ENCODE assay signal across 12 mouse cellular contexts in genomic region chr19:10497512-10498160, GRCm38 (mm10). TPM values are rescaled to one million over a fixed set of nuclear protein-coding genes. Genes with fewer than 3 reads are reported as not detected.
DNase-seq lines count a peak whose midpoint lies in the region; ATAC-seq and TF ChIP-seq lines count a peak whose summit lies in the region.
"Had no signal": no experiment of that assay in that cellular context is flagged by ENCODE, and none has a peak within 500 bp of the region (broad histone marks: within the 10 kb centered on the region; RNA-seq: fewer than 3 reads in every experiment).

No protein-coding gene starts in this region.

- H3K4me3 ChIP-seq in hindbrain, embryonic 15.5 days = no peak overlapping the region
- no peak overlapping the region for H3K4me3 ChIP-seq in hindbrain, embryonic 12.5 days
- no peak overlapping the region for H3K4me3 ChIP-seq in neural tube, embryonic 11.5 days (ENCODE audit: low read depth, low read length)
- no peak overlapping the region for H3K4me3 ChIP-seq in neural tube, embryonic 15.5 days (replicated peaks)
- H3K4me3 ChIP-seq in myocyte = no peak overlapping the region
- H3K4me3 ChIP-seq: embryonic facial prominence, embryonic 12.5 days had no signal

- H3K4me2 ChIP-seq in hindbrain, embryonic 15.5 days = no peak overlapping the region
- H3K4me2 ChIP-seq in hindbrain, embryonic 12.5 days (replicated peaks) = no peak overlapping the region
- H3K4me2 ChIP-seq in neural tube, embryonic 11.5 days (ENCODE audit: low read depth) = no peak overlapping the region
- no peak overlapping the region for H3K4me2 ChIP-seq in neural tube, embryonic 15.5 days
- H3K4me2 ChIP-seq in myocyte (ENCODE audit: low read depth) = peak overlapping the region; percentile 82
- H3K4me2 ChIP-seq: embryonic facial prominence, embryonic 12.5 days had no signal

- H3K27ac ChIP-seq in hindbrain, embryonic 15.5 days (replicated peaks) = 0 out of 2 replicates have a peak overlapping the region, but pooled peaks have one; percentile 32
- H3K27ac ChIP-seq in hindbrain, embryonic 12.5 days = no peak overlapping the region
- 0 out of 2 replicates have a peak overlapping the region, but pooled peaks have one; percentile 34 for H3K27ac ChIP-seq in neural tube, embryonic 11.5 days (ENCODE audit: low read depth, low read length)
- H3K27ac ChIP-seq in neural tube, embryonic 15.5 days (replicated peaks) = no peak overlapping the region
- H3K27ac ChIP-seq: embryonic facial prominence, embryonic 12.5 days had no signal

- no peaks in the 10 kb centered on the region for H3K27me3 ChIP-seq in hindbrain, embryonic 15.5 days
- no peaks in the 10 kb centered on the region for H3K27me3 ChIP-seq in hindbrain, embryonic 12.5 days
- H3K27me3 ChIP-seq in neural tube, embryonic 11.5 days (ENCODE audit: control insufficient read depth, insufficient read depth, low read length) = no peaks in the 10 kb centered on the region
- no peaks in the 10 kb centered on the region for H3K27me3 ChIP-seq in neural tube, embryonic 15.5 days (replicated peaks)
- no peaks in the 10 kb centered on the region for H3K27me3 ChIP-seq in myocyte (ENCODE audit: control insufficient read depth, insufficient read depth, insufficient read length)
- H3K27me3 ChIP-seq: embryonic facial prominence, embryonic 12.5 days had no signal

- H3ac ChIP-seq in myocyte (ENCODE audit: control insufficient read depth, insufficient read length) = no peak overlapping the region

- H3K9ac ChIP-seq in hindbrain, embryonic 15.5 days = no peak overlapping the region
- H3K9ac ChIP-seq in hindbrain, embryonic 12.5 days = no peak overlapping the region
- no peak overlapping the region for H3K9ac ChIP-seq in neural tube, embryonic 11.5 days (ENCODE audit: low read length)
- no peak overlapping the region for H3K9ac ChIP-seq in neural tube, embryonic 15.5 days (replicated peaks)
- H3K9ac ChIP-seq: embryonic facial prominence, embryonic 12.5 days had no signal

- no peak for ATAC-seq in hindbrain, embryonic 15.5 days (ENCODE audit: low FRiP score, low read depth)
- no peak for ATAC-seq in hindbrain, embryonic 12.5 days (ENCODE audit: low FRiP score)
- no peak for ATAC-seq in neural tube, embryonic 11.5 days (ENCODE audit: insufficient read depth, low FRiP score, low TSS enrichment)
- ATAC-seq in neural tube, embryonic 15.5 days (ENCODE audit: low FRiP score) = no peak

- H3K4me1 ChIP-seq in hindbrain, embryonic 15.5 days (replicated peaks) = peaks cover 2% of the 10 kb centered on the region; the same call in 1 of the 2 replicates
- 0 out of 2 replicates have a peak, but pooled peaks cover 2% of the 10 kb centered on the region for H3K4me1 ChIP-seq in hindbrain, embryonic 12.5 days
- peaks cover under 1% of the 10 kb centered on the region; the same call in 1 of the 2 replicates for H3K4me1 ChIP-seq in neural tube, embryonic 11.5 days (ENCODE audit: control insufficient read depth, insufficient read depth, low read length)
- H3K4me1 ChIP-seq in neural tube, embryonic 15.5 days = peaks cover 20% of the 10 kb centered on the region
- H3K4me1 ChIP-seq: embryonic facial prominence, embryonic 12.5 days had no signal

- no peak for DNase-seq in neural tube, embryonic 11.5 days (ENCODE audit: low spot score)
- peak; percentile 34 for DNase-seq in c-Kit-positive CD71-negative TER-119-negative erythroid progenitor cells, embryonic 14.5 days (ENCODE audit: low read depth)
- DNase-seq in urinary bladder, postnatal 36 days (ENCODE audit: low spot score in 2 of 2) = no peak
- DNase-seq in urinary bladder, postnatal 14 days (ENCODE audit: low spot score) = no peak
- DNase-seq: cerebellum, adult 9-10 months; left cerebral cortex, postnatal 4 days; lung, adult 18-20 months had no signal

- H3K36me3 ChIP-seq in hindbrain, embryonic 15.5 days = peaks cover 16% of the 10 kb centered on the region; the same call in 1 of the 2 replicates
- peaks cover 28% of the 10 kb centered on the region for H3K36me3 ChIP-seq in hindbrain, embryonic 12.5 days
- peaks cover 4% of the 10 kb centered on the region; the same call in 1 of the 2 replicates for H3K36me3 ChIP-seq in neural tube, embryonic 11.5 days (ENCODE audit: control insufficient read depth, insufficient read depth, low read length)
- H3K36me3 ChIP-seq in neural tube, embryonic 15.5 days = peaks cover 30% of the 10 kb centered on the region
- peaks cover 18% of the 10 kb centered on the region for H3K36me3 ChIP-seq in myocyte (ENCODE audit: control insufficient read depth, insufficient read depth)

- WGBS in hindbrain, embryonic 15.5 days = 55% methylated on average over 8 of the region's 8 CpGs
- WGBS in hindbrain, embryonic 12.5 days = 61% methylated on average over 8 of the region's 8 CpGs
- WGBS in neural tube, embryonic 11.5 days = 60% methylated on average over 8 of the region's 8 CpGs
- 53% methylated on average over 8 of the region's 8 CpGs for WGBS in neural tube, embryonic 15.5 days

- no peaks in the 10 kb centered on the region for H3K9me3 ChIP-seq in hindbrain, embryonic 15.5 days
- H3K9me3 ChIP-seq in hindbrain, embryonic 12.5 days (replicated peaks) = no peaks in the 10 kb centered on the region
- H3K9me3 ChIP-seq in neural tube, embryonic 11.5 days (ENCODE audit: control insufficient read depth, low read length) = no peaks in the 10 kb centered on the region
- no peaks in the 10 kb centered on the region for H3K9me3 ChIP-seq in neural tube, embryonic 15.5 days (replicated peaks)
- H3K9me3 ChIP-seq: embryonic facial prominence, embryonic 12.5 days had no signal

- no peak for TF ChIP-seq POLR2A in myocyte (IDR thresholded peaks at IDR 0.05; ENCODE audit: insufficient read length, low read depth)

- no peaks in the 10 kb centered on the region for H3K79me2 ChIP-seq in myocyte (ENCODE audit: control insufficient read depth, insufficient read depth)

TF ChIP-seq in myocyte, 11 proteins besides CTCF, POLR2A, EP300 and RAD21:
- no peak for TF ChIP-seq REST (IDR thresholded peaks at IDR 0.05; ENCODE audit: insufficient read depth, insufficient read length)
- no peak for TF ChIP-seq POLR2AphosphoS2 (IDR thresholded peaks at IDR 0.05; ENCODE audit: insufficient read length, low read depth)
- no peak for TF ChIP-seq SRF (IDR thresholded peaks at IDR 0.05; ENCODE audit: control insufficient read depth, insufficient read length, low read depth)
- TF ChIP-seq MYOG (IDR thresholded peaks at IDR 0.05; ENCODE audit: control insufficient read depth in 1 of 3, insufficient read depth in 1 of 3, insufficient read length in 2 of 3, low read depth in 2 of 3) = no peak
- TF ChIP-seq E2F4 (IDR thresholded peaks at IDR 0.05; ENCODE audit: insufficient read depth) = no peak
- TF ChIP-seq TCF12 (IDR thresholded peaks at IDR 0.05; ENCODE audit: insufficient read depth, poor library complexity, severe bottlenecking) = no peak
- TF ChIP-seq MYOD1 (IDR thresholded peaks at IDR 0.05; ENCODE audit: control insufficient read depth in 1 of 3, insufficient read length in 2 of 3, low read depth in 2 of 3) = no peak
- TF ChIP-seq USF1 (IDR thresholded peaks at IDR 0.05; ENCODE audit: low read depth) = no peak
- TF ChIP-seq MAX (IDR thresholded peaks at IDR 0.05; ENCODE audit: low read depth) = no peak
- no peak for TF ChIP-seq TCF3 (IDR thresholded peaks at IDR 0.05; ENCODE audit: insufficient read length, low read depth)
- no peak for TF ChIP-seq CEBPB (IDR thresholded peaks at IDR 0.05; ENCODE audit: insufficient read depth, poor library complexity, severe bottlenecking)
TF ChIP-seq in myocyte: peak in this region for 0.

RNA-seq across cellular contexts. Expression of gene Ppp1r32, which starts 14.9 kb away (rescaled TPM):
- 2.1 and 2.3 TPM in 2 replicates for polyA plus RNA-seq in hindbrain, embryonic 15.5 days (2015; fragmentation: Nextera tagmentation; extraction: Ambion mirVana)
- 1.1 and 2.0 TPM in 2 replicates for polyA plus RNA-seq in hindbrain, embryonic 12.5 days (2016; fragmentation: Nextera tagmentation; extraction: Ambion mirVana)
- polyA plus RNA-seq in neural tube, embryonic 11.5 days (2014; fragmentation: Nextera tagmentation; extraction: Ambion mirVana) = 0.17 TPM in 1 of 2 replicates, not detected in the other
- 0.79 and 1.2 TPM in 2 replicates for polyA plus RNA-seq in neural tube, embryonic 15.5 days (2015; fragmentation: Nextera tagmentation; extraction: Ambion mirVana)
- polyA plus RNA-seq in myocyte (2012; fragmentation: generic; extraction: Trizol) = 0.11 TPM

RNA-seq across cellular contexts. Expression of gene Cpsf7, which starts 27.4 kb away (rescaled TPM):
- 49.0 and 56.1 TPM in 2 replicates for polyA plus RNA-seq in hindbrain, embryonic 15.5 days (2015; fragmentation: Nextera tagmentation; extraction: Ambion mirVana)
- polyA plus RNA-seq in hindbrain, embryonic 12.5 days (2016; fragmentation: Nextera tagmentation; extraction: Ambion mirVana) = 57.1 and 61.4 TPM in 2 replicates
- polyA plus RNA-seq in neural tube, embryonic 11.5 days (2014; fragmentation: Nextera tagmentation; extraction: Ambion mirVana) = 64.5 and 68.0 TPM in 2 replicates
- polyA plus RNA-seq in neural tube, embryonic 15.5 days (2015; fragmentation: Nextera tagmentation; extraction: Ambion mirVana) = 45.6 and 47.2 TPM in 2 replicates
- polyA plus RNA-seq in myocyte (2012; fragmentation: generic; extraction: Trizol) = 23.4 TPM

RNA-seq across cellular contexts. Expression of gene Sdhaf2, which starts 28.3 kb away (rescaled TPM):
- 62.8 and 69.1 TPM in 2 replicates for polyA plus RNA-seq in hindbrain, embryonic 15.5 days (2015; fragmentation: Nextera tagmentation; extraction: Ambion mirVana)
- 54.9 and 64.1 TPM in 2 replicates for polyA plus RNA-seq in hindbrain, embryonic 12.5 days (2016; fragmentation: Nextera tagmentation; extraction: Ambion mirVana)
- polyA plus RNA-seq in neural tube, embryonic 11.5 days (2014; fragmentation: Nextera tagmentation; extraction: Ambion mirVana) = 66.7 and 68.1 TPM in 2 replicates
- 67.5 and 67.7 TPM in 2 replicates for polyA plus RNA-seq in neural tube, embryonic 15.5 days (2015; fragmentation: Nextera tagmentation; extraction: Ambion mirVana)
- polyA plus RNA-seq in myocyte (2012; fragmentation: generic; extraction: Trizol) = 36.3 TPM

RNA-seq across cellular contexts. Expression of gene Lrrc10b, which starts 40.4 kb away (rescaled TPM):
- 0.98 and 1.5 TPM in 2 replicates for polyA plus RNA-seq in hindbrain, embryonic 15.5 days (2015; fragmentation: Nextera tagmentation; extraction: Ambion mirVana)
- polyA plus RNA-seq in hindbrain, embryonic 12.5 days (2016; fragmentation: Nextera tagmentation; extraction: Ambion mirVana) = 1.4 and 1.7 TPM in 2 replicates
- polyA plus RNA-seq in neural tube, embryonic 11.5 days (2014; fragmentation: Nextera tagmentation; extraction: Ambion mirVana) = 0.55 and 0.56 TPM in 2 replicates
- 1.1 and 1.3 TPM in 2 replicates for polyA plus RNA-seq in neural tube, embryonic 15.5 days (2015; fragmentation: Nextera tagmentation; extraction: Ambion mirVana)
- 1.3 TPM for polyA plus RNA-seq in myocyte (2012; fragmentation: generic; extraction: Trizol)

RNA-seq across cellular contexts. Expression of gene Tmem216, which starts 58.4 kb away (rescaled TPM):
- polyA plus RNA-seq in hindbrain, embryonic 15.5 days (2015; fragmentation: Nextera tagmentation; extraction: Ambion mirVana) = 47.5 and 51.4 TPM in 2 replicates
- 49.1 and 56.6 TPM in 2 replicates for polyA plus RNA-seq in hindbrain, embryonic 12.5 days (2016; fragmentation: Nextera tagmentation; extraction: Ambion mirVana)
- polyA plus RNA-seq in neural tube, embryonic 11.5 days (2014; fragmentation: Nextera tagmentation; extraction: Ambion mirVana) = 57.7 and 59.4 TPM in 2 replicates
- polyA plus RNA-seq in neural tube, embryonic 15.5 days (2015; fragmentation: Nextera tagmentation; extraction: Ambion mirVana) = 49.1 and 51.6 TPM in 2 replicates
- 12.9 TPM for polyA plus RNA-seq in myocyte (2012; fragmentation: generic; extraction: Trizol)

Comparison
In these comparisons a context has a peak if more than half of its experiments do, and no peak if none do; other contexts are left out.
1. H3K27ac ChIP-seq: peak in hindbrain, embryonic 15.5 days (single experiment) and neural tube, embryonic 11.5 days (single experiment); none in hindbrain, embryonic 12.5 days (single experiment) and neural tube, embryonic 15.5 days (single experiment).